Mouse (Mus musculus) intestine, embryonic 16.5 days (tissue): ENCODE data around the gene Nfasc. TPM values are rescaled to one million over a fixed set of nuclear protein-coding genes. Genes with fewer than 3 reads are reported as not detected.

Experiments used
- ATAC-seq: fragments of 200-750 bp; cut with Nextera tagmentation; 2 replicates; pipeline ENCODE4 v1.8.0; 2017; ENCODE audit warnings: moderate TSS enrichment, moderate library complexity
- H3K27ac ChIP-seq: fragments of 300-500 bp; sonication (generic); 2 replicates; pipeline ENCODE4 v1.5.1; 2014; ENCODE audit warnings: mild to moderate bottlenecking, low read length
- H3K27me3 ChIP-seq: fragments of 300-500 bp; sonication (generic); replicated peaks from 2 replicates; pipeline ENCODE4 v1.6.1; 2014; ENCODE audit warnings: low read length, control low read depth, mixed read lengths; ENCODE audit not compliant: control insufficient read depth, insufficient read depth
- H3K36me3 ChIP-seq: fragments of 300-500 bp; sonication (generic); 2 replicates; pipeline ENCODE4 v1.6.1; 2014; ENCODE audit warnings: low read length, control low read depth; ENCODE audit not compliant: control insufficient read depth, insufficient read depth
- H3K4me1 ChIP-seq: fragments of 300-500 bp; sonication (generic); 2 replicates; pipeline ENCODE4 v1.6.1; 2014; ENCODE audit warnings: low read length, control low read depth, mixed read lengths; ENCODE audit not compliant: control insufficient read depth, insufficient read depth
- H3K4me2 ChIP-seq: fragments of 300-500 bp; sonication (generic); 2 replicates; pipeline ENCODE4 v1.6.1; 2014; ENCODE audit warnings: low read depth, low read length, control low read depth
- H3K4me3 ChIP-seq: fragments of 300-500 bp; sonication (generic); 2 replicates; pipeline ENCODE4 v1.5.1; 2014; ENCODE audit warnings: mild to moderate bottlenecking, low read length
- H3K9ac ChIP-seq: fragments of 300-500 bp; sonication (generic); 2 replicates; pipeline ENCODE4 v1.6.1; 2014; ENCODE audit warnings: low read depth, low read length
- H3K9me3 ChIP-seq: fragments of 300-500 bp; sonication (generic); 2 replicates; pipeline ENCODE4 v1.6.1; 2016; ENCODE audit warnings: low read length, control low read depth; ENCODE audit not compliant: control insufficient read depth
- WGBS: fragments of 180-500 bp; shearing (Covaris S2); extraction: QIAGEN DNeasy Blood & Tissue Kit; methylation state at CpG from one replicate; pipeline ENCODE4 v1.1.7; 2014; 5-methylcytosine and 5-hydroxymethylcytosine counted together
- polyA plus RNA-seq: library from polyadenylated mRNA; unstranded; fragments of >200 nt; fragmentation: Nextera tagmentation; extraction: Ambion mirVana; gene quantifications from 2 replicates; pipeline ENCODE4 v1.2.1, GENCODE M21; 2015

Nfasc gene
- 2.0 and 2.3 TPM in 2 replicates for polyA plus RNA-seq

GRCm38 (mm10) chr1:132741175-132741997, at the start of gene Nfasc:
Gene Nfasc, minus strand, starts transcription at chr1:132741797.
- Histone ChIP-seq H3K4me3 (peak within 1 kb of the TSS; percentile 39), H3K4me1 (peaks cover 4% of the 10 kb centered on the region; the same call in 1 of the 2 replicates), H3K27ac (no peak within 1 kb of the TSS), H3K9ac (peak within 1 kb of the TSS; percentile 55; the same call in 1 of the 2 replicates), H3K36me3 (no peaks in the 10 kb centered on the region), H3K27me3 (peaks cover 32% of the 10 kb centered on the region), H3K9me3 (no peaks in the 10 kb centered on the region), H3K4me2 (peak within 1 kb of the TSS; percentile 63)
- WGBS = 4% methylated on average over 50 of the region's 51 CpGs
- peak; percentile 48; the same call in 1 of the 2 replicates for ATAC-seq

GRCm38 (mm10) chr1:132791049-132791448, 49.5 kb upstream of the Nfasc start:
- H3K27me3 ChIP-seq = no peaks in the 10 kb centered on the region
- no peak overlapping the region for H3K4me2 ChIP-seq
- no peak overlapping the region for H3K27ac ChIP-seq
- ATAC-seq = no peak
- WGBS = 91% methylated on average over 6 of the region's 6 CpGs
- no peaks in the 10 kb centered on the region for H3K9me3 ChIP-seq
- no peak overlapping the region for H3K4me3 ChIP-seq
- H3K36me3 ChIP-seq = no peaks in the 10 kb centered on the region
- no peak overlapping the region for H3K9ac ChIP-seq
- no peaks in the 10 kb centered on the region for H3K4me1 ChIP-seq

GRCm38 (mm10) chr1:132786866-132787265, 45.3 kb upstream of the Nfasc start:
- Histone ChIP-seq H3K4me2 (no peak overlapping the region), H3K9me3 (no peaks in the 10 kb centered on the region), H3K27ac (no peak overlapping the region), H3K27me3 (no peaks in the 10 kb centered on the region), H3K4me1 (no peaks in the 10 kb centered on the region), H3K9ac (no peak overlapping the region), H3K4me3 (no peak overlapping the region), H3K36me3 (no peaks in the 10 kb centered on the region)
- ATAC-seq = no peak
- WGBS = 72% methylated on average over 5 of the region's 5 CpGs

GRCm38 (mm10) chr1:132781607-132782445, 40.2 kb upstream of the Nfasc start:
- H3K4me2 ChIP-seq = no peak overlapping the region
- H3K9ac ChIP-seq = no peak overlapping the region
- H3K36me3 ChIP-seq = no peaks in the 10 kb centered on the region
- H3K4me3 ChIP-seq = no peak overlapping the region
- no peaks in the 10 kb centered on the region for H3K27me3 ChIP-seq
- H3K27ac ChIP-seq = no peak overlapping the region
- ATAC-seq = no peak
- no peaks in the 10 kb centered on the region for H3K9me3 ChIP-seq
- WGBS = 72% methylated on average over 13 of the region's 13 CpGs
- H3K4me1 ChIP-seq = no peaks in the 10 kb centered on the region

GRCm38 (mm10) chr1:132780961-132781360, 39.4 kb upstream of the Nfasc start:
- Histone ChIP-seq H3K36me3 (no peaks in the 10 kb centered on the region), H3K4me2 (no peak overlapping the region), H3K9me3 (no peaks in the 10 kb centered on the region), H3K27me3 (no peaks in the 10 kb centered on the region), H3K9ac (no peak overlapping the region), H3K27ac (no peak overlapping the region), H3K4me3 (no peak overlapping the region), H3K4me1 (no peaks in the 10 kb centered on the region)
- 82% methylated on average over 5 of the region's 5 CpGs for WGBS
- no peak for ATAC-seq

- no peak overlapping the region for H3K27ac ChIP-seq
- no peaks in the 10 kb centered on the region for H3K4me1 ChIP-seq
- WGBS = 83% methylated on average over 1 of the region's 1 CpGs
- H3K9me3 ChIP-seq = no peaks in the 10 kb centered on the region
- no peak overlapping the region for H3K4me2 ChIP-seq
- no peak overlapping the region for H3K9ac ChIP-seq
- ATAC-seq = no peak
- no peaks in the 10 kb centered on the region for H3K36me3 ChIP-seq
- H3K4me3 ChIP-seq = no peak overlapping the region
- H3K27me3 ChIP-seq = no peaks in the 10 kb centered on the region
These were observed 38.7 kb upstream of the Nfasc start for GRCm38 (mm10) chr1:132780254-132780653.

- Histone ChIP-seq H3K4me2 (no peak overlapping the region), H3K27me3 (no peaks in the 10 kb centered on the region; the same call in 1 of the 2 replicates), H3K9me3 (no peaks in the 10 kb centered on the region), H3K4me1 (no peaks in the 10 kb centered on the region), H3K36me3 (no peaks in the 10 kb centered on the region), H3K4me3 (no peak overlapping the region), H3K27ac (no peak overlapping the region), H3K9ac (no peak overlapping the region)
- 77% methylated on average over 6 of the region's 6 CpGs for WGBS
- no peak for ATAC-seq
These were observed 33.4 kb upstream of the Nfasc start for GRCm38 (mm10) chr1:132774959-132775358.

GRCm38 (mm10) chr1:132771377-132771776, 29.8 kb upstream of the Nfasc start:
- no peak for ATAC-seq
- no peak overlapping the region for H3K9ac ChIP-seq

GRCm38 (mm10) chr1:132769559-132769958, 28.0 kb upstream of the Nfasc start:
- peaks cover 8% of the 10 kb centered on the region; the same call in 1 of the 2 replicates for H3K4me1 ChIP-seq
- no peak overlapping the region for H3K27ac ChIP-seq
- no peak overlapping the region for H3K4me2 ChIP-seq
- H3K9me3 ChIP-seq = no peaks in the 10 kb centered on the region
- no peaks in the 10 kb centered on the region for H3K36me3 ChIP-seq
- H3K9ac ChIP-seq = no peak overlapping the region
- ATAC-seq = no peak
- WGBS = 69% methylated on average over 3 of the region's 3 CpGs
- no peaks in the 10 kb centered on the region; the same call in 1 of the 2 replicates for H3K27me3 ChIP-seq
- no peak overlapping the region for H3K4me3 ChIP-seq

More at GRCm38 (mm10) chr1:132771377-132771776, 29.8 kb upstream of the Nfasc start:
- Histone ChIP-seq H3K27me3 (no peaks in the 10 kb centered on the region; the same call in 1 of the 2 replicates), H3K9me3 (no peaks in the 10 kb centered on the region), H3K4me1 (no peaks in the 10 kb centered on the region), H3K27ac (no peak overlapping the region), H3K4me2 (no peak overlapping the region), H3K4me3 (no peak overlapping the region), H3K36me3 (no peaks in the 10 kb centered on the region)
- 13% methylated on average over 5 of the region's 5 CpGs for WGBS
